13 mouse cellular contexts compared by ENCODE assay signal in the genomic region with DNA sequence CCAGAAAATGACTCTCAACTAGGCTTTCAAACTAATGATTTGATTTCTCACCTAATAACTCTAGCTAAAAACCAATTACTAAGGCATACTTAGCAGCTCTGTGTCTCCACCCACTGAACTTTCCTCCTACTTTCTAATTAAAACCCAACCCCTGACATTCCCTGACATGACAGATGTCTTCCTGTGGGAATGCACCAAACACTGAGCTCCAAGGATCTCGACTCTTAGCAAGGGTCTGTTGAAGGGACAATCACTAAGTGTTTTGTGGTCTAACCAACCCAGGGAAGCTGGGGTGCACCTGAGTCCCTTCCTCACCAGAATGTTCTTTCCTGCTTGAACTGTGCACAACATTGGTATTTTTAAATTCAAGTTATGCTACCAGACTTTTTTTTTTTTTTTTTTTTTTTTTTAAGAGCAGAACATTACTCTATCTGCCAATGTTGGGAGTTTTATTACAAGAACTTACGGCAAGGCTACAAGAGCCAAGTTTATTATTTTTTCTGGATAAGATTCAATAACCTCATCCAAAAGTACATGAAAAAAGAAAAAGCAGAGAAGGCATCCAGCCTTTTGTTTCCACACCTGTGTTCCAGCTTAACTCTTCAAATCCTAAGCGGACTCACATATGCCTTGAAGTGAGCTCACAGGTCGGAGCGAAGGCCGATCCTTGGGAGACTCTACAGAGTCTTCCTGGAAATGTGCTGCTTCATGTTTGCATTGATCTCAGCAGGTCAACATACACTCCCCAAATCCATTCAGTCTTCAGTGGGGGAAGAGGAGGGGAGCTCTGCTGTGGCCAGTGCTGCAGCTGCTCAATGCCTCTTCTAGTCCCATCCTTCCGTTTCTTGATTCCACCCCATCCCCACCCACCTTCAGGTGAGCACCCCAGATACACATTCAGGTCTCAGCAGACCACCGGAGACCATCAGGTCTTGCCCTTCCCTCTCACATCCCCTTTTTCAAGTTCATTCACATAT.
DNase-seq lines count a peak whose midpoint lies in the region; TF ChIP-seq lines count a peak whose summit lies in the region.
"Had no signal": no experiment of that assay in that cellular context is flagged by ENCODE, and none has a peak within 500 bp of the region (broad histone marks: within the 10 kb centered on the region; RNA-seq: fewer than 3 reads in every experiment).

No protein-coding gene starts in this region.

- no peak for TF ChIP-seq CTCF in lung, adult 2 months (IDR thresholded peaks at IDR 0.05; ENCODE audit: insufficient read depth, low read length)

- WGBS in lung, adult 2 months: 71% methylated on average over 8 of the region's 8 CpGs

- TF ChIP-seq POLR2A in lung, adult 2 months (IDR thresholded peaks at IDR 0.05; ENCODE audit: borderline replicate concordance, extremely low read depth, low read depth, low read length): no peak

- H3K4me1 ChIP-seq in lung, adult 2 months (ENCODE audit: control insufficient read depth, insufficient read depth, low read length): peaks cover 6% of the 10 kb centered on the region; the same call in 1 of the 2 replicates
- H3K4me1 ChIP-seq: liver, embryonic 15.5 days had no signal

- no peak overlapping the region for H3K4me3 ChIP-seq in lung, adult 2 months (replicated peaks; ENCODE audit: extremely low read depth, low read depth, low read length)
- H3K4me3 ChIP-seq: forebrain, embryonic 10.5 days; hindbrain, embryonic 12.5 days; liver, embryonic 15.5 days; midbrain, embryonic 12.5 days had no signal

- intact Hi-C loops in heart, postnatal 14 days (cut with DNase I): no loop called here

- DNase-seq in heart, adult 8-10 months (ENCODE audit: low spot score): peak; percentile 69
- no peak for DNase-seq in heart, postnatal 14 days
- peak; percentile 68 for DNase-seq in NIH3T3 (ENCODE audit: low read depth)
- DNase-seq in fat pad, adult 2 months (ENCODE audit: extremely low read depth, low read depth, low spot score): peak; percentile 96
- DNase-seq in kidney, postnatal 14 days: peak; percentile 42
- no peak for DNase-seq in lung, adult 2 months
- DNase-seq in liver: no peak
- no peak for DNase-seq in layer of hippocampus, adult 18-20 months (ENCODE audit: low spot score in 2 of 2)
- DNase-seq: cerebellum, adult 11-12 months had no signal

Comparison
In these comparisons a context has a peak if more than half of its experiments do, and no peak if none do; other contexts are left out.
1. DNase-seq: peak in heart, adult 8-10 months (single experiment), NIH3T3 (single experiment), fat pad, adult 2 months (single experiment) and kidney, postnatal 14 days (single experiment); none in heart, postnatal 14 days (0 of 2), lung, adult 2 months (single experiment), liver (single experiment) and layer of hippocampus, adult 18-20 months (0 of 2).